Mouse (Mus musculus) forebrain, embryonic 16.5 days (tissue): ENCODE measurements around the gene Ttc21a. TPM values are rescaled to one million over a fixed set of nuclear protein-coding genes. Genes with fewer than 3 reads are reported as not detected.
A peak's percentile ranks its signal among the peaks of the same experiment; 100 is the strongest.

Experiments used
- ATAC-seq: fragments of 200-750 bp; cut with Nextera tagmentation; 2 replicates; pipeline ENCODE4 v1.8.0; 2017; ENCODE audit warnings: mild to moderate bottlenecking, moderate library complexity
- H3K27ac ChIP-seq: fragments of 300-500 bp; sonication (generic); 2 replicates; pipeline ENCODE4 v1.5.1; 2014; ENCODE audit warnings: low read length, control low read depth
- H3K27me3 ChIP-seq: fragments of 300-500 bp; sonication (generic); replicated peaks from 2 replicates; pipeline ENCODE4 v1.6.1; 2014; ENCODE audit warnings: low read length; ENCODE audit not compliant: control insufficient read depth, insufficient read depth
- H3K36me3 ChIP-seq: fragments of 300-500 bp; sonication (generic); 2 replicates; pipeline ENCODE4 v1.6.1; 2014; ENCODE audit not compliant: control insufficient read depth, insufficient read depth
- H3K4me1 ChIP-seq: fragments of 300-500 bp; sonication (generic); replicated peaks from 2 replicates; pipeline ENCODE4 v1.6.1; 2014; ENCODE audit warnings: low read length; ENCODE audit not compliant: control insufficient read depth, insufficient read depth
- H3K4me2 ChIP-seq: fragments of 300-500 bp; sonication (generic); 2 replicates; pipeline ENCODE4 v1.6.1; 2014; ENCODE audit warnings: mild to moderate bottlenecking, low read length, control low read depth
- H3K4me3 ChIP-seq: fragments of 300-500 bp; sonication (generic); replicated peaks from 2 replicates; pipeline ENCODE4 v1.5.1; 2014; ENCODE audit warnings: mild to moderate bottlenecking, low read length, control low read depth
- H3K9ac ChIP-seq: fragments of 300-500 bp; sonication (generic); replicated peaks from 2 replicates; pipeline ENCODE4 v1.6.1; 2014; ENCODE audit warnings: low read depth, low read length, control low read depth
- H3K9me3 ChIP-seq: fragments of 300-500 bp; sonication (generic); 2 replicates; pipeline ENCODE4 v1.6.1; 2016; ENCODE audit warnings: low read length; ENCODE audit not compliant: control insufficient read depth
- WGBS: fragments of 180-500 bp; shearing (Covaris S2); extraction: QIAGEN DNeasy Blood & Tissue Kit; methylation state at CpG from one replicate; pipeline ENCODE4 v1.1.7; 2014; 5-methylcytosine and 5-hydroxymethylcytosine counted together
- polyA plus RNA-seq: library from polyadenylated mRNA; unstranded; fragments of >200 nt; fragmentation: Nextera tagmentation; extraction: Ambion mirVana; gene quantifications from 2 replicates; pipeline ENCODE4 v1.2.1, GENCODE M21; 2015

Gene Ttc21a
- polyA plus RNA-seq, 1 experiment from 2014 or later: 0.76 TPM

- 51% methylated on average over 6 of the region's 6 CpGs for WGBS
- ATAC-seq: no peak; the same call in 1 of the 2 replicates
- H3K9me3 ChIP-seq: no peaks in the 10 kb centered on the region
- no peak overlapping the region for H3K4me2 ChIP-seq
- no peak overlapping the region for H3K4me3 ChIP-seq
- no peaks in the 10 kb centered on the region for H3K36me3 ChIP-seq
- H3K27me3 ChIP-seq: no peaks in the 10 kb centered on the region
- H3K27ac ChIP-seq: no peak overlapping the region
- no peaks in the 10 kb centered on the region; the same call in 1 of the 2 replicates for H3K4me1 ChIP-seq
- H3K9ac ChIP-seq: no peak overlapping the region
Observed at GRCm38 (mm10) chr9:119950434-119950833, 13.0 kb downstream of the Ttc21a start.

DNA sequence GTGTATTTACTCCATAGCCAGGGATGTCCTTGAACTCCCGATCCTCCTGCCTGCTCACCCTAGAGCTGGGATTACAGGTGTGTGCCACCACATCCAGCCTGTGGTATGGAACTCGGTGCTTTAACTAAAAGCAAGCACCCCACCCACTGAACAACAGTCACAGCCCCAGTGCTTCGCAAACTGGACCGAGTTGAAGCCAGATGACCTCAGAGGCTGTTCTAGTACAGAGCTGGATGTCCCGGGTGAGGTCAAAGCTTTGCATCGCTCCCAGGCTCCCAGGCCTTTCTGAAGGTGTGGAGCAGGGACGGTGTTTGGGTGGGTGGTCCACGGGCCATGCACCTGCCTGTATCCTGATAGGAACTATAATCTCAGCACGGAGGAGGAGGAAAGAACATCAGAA lies 14.0 kb downstream of the Ttc21a start:
- no peaks in the 10 kb centered on the region for H3K27me3 ChIP-seq
- no peak overlapping the region for H3K9ac ChIP-seq
- 89% methylated on average over 9 of the region's 9 CpGs for WGBS
- H3K4me1 ChIP-seq: no peaks in the 10 kb centered on the region; the same call in 1 of the 2 replicates
- no peak overlapping the region for H3K4me2 ChIP-seq
- ATAC-seq: no peak
- no peaks in the 10 kb centered on the region for H3K9me3 ChIP-seq
- no peak overlapping the region for H3K27ac ChIP-seq
- no peak overlapping the region for H3K4me3 ChIP-seq
- H3K36me3 ChIP-seq: no peaks in the 10 kb centered on the region

DNA sequence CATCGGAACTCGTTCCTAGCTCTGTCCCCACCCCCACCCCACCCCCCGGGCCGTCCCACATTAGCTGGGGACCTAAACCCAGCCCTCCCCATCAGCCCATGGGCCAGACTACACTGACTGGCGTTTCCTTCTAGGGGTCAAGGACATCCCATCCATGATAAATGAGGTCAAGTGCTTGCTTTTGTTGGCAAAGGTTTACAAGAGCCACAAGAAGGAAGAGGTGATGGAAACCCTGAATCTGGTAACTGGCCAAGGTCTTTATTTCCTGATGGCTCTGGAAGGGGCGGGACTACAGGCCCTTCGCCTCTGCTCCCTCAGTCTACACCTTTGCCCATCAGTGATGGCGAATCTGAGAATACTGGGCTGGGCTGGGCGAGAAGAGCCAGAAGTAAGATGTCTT lies 21.4 kb downstream of the Ttc21a start:
- H3K9me3 ChIP-seq: no peaks in the 10 kb centered on the region

GRCm38 (mm10) chr9:119962216-119962615 lies 24.8 kb downstream of the Ttc21a start:
- Histone ChIP-seq H3K36me3 (no peaks in the 10 kb centered on the region), H3K4me2 (no peak overlapping the region), H3K27me3 (no peaks in the 10 kb centered on the region), H3K27ac (no peak overlapping the region), H3K9ac (no peak overlapping the region), H3K4me1 (0 out of 2 replicates have a peak, but pooled peaks cover 3% of the 10 kb centered on the region), H3K9me3 (no peaks in the 10 kb centered on the region), H3K4me3 (no peak overlapping the region)
- WGBS: 79% methylated on average over 4 of the region's 4 CpGs
- no peak for ATAC-seq

More for the DNA sequence above, 21.4 kb downstream of the Ttc21a start:
- Histone ChIP-seq H3K36me3 (no peaks in the 10 kb centered on the region), H3K4me3 (no peak overlapping the region), H3K27ac (no peak overlapping the region), H3K9ac (no peak overlapping the region), H3K27me3 (no peaks in the 10 kb centered on the region), H3K4me1 (0 out of 2 replicates have a peak, but pooled peaks cover 3% of the 10 kb centered on the region), H3K4me2 (no peak overlapping the region)
- no peak for ATAC-seq
- 83% methylated on average over 9 of the region's 9 CpGs for WGBS

DNA sequence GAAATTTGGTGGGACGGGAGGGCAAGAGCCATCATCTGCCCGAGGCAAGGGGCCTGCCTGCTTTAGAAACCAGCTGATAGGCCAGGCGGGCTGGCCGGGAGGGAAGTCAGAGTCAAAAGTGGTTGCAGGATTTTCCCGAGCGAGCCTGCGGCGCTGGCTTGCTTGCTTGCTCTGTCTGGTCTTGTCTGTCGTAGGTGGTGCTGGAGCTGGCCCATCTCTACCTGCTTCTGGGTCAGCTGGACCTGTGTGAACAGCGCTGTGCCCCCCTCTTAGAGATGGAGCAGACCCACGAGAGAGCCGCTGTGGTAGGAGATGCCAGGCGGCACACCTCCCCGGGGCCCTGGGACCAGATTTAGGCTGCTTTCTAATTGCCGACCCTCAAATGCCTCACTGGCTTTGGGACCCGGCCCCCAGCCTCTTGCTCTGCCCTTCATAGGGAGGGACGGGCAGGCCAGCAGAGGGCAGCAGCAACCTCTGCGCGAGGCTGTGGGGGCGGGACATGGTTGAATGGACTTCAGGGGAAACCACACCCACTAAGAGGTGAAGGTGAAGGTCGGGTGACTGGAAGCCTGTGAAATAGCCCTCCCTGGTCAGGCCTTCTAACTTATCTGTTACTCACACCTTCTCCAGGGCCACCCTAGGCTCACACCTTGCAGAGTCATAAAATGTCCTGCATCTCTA lies 25.7 kb downstream of the Ttc21a start:
- no peak overlapping the region for H3K27ac ChIP-seq
- H3K9ac ChIP-seq: no peak overlapping the region
- ATAC-seq: peak; percentile 59; the same call in 1 of the 2 replicates
- H3K27me3 ChIP-seq: no peaks in the 10 kb centered on the region
- 0 out of 2 replicates have a peak, but pooled peaks cover 3% of the 10 kb centered on the region for H3K4me1 ChIP-seq
- no peaks in the 10 kb centered on the region for H3K9me3 ChIP-seq
- no peaks in the 10 kb centered on the region for H3K36me3 ChIP-seq
- H3K4me3 ChIP-seq: no peak overlapping the region
- no peak overlapping the region for H3K4me2 ChIP-seq
- WGBS: 9% methylated on average over 21 of the region's 21 CpGs

DNA sequence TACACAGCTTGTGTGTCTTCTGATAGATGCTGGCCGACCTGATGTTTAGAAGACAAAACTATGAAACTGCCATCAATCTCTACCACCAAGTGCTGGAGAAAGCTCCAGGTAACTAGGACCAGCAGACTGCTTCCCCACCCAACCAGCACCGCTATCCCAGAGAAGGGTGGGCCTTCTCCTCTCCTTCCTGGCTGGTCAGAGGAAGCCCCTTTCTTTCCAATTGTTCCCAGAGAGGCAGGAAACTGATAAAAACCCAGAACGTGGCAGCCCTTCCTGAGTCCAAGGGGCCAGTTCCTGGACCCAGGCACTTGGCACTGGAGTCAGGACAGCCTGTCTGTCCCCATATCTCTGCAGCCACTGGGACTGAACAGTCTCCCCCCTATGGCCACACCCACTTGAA lies 26.8 kb downstream of the Ttc21a start:
- no peak overlapping the region for H3K4me3 ChIP-seq
- no peak overlapping the region for H3K9ac ChIP-seq
- no peaks in the 10 kb centered on the region for H3K27me3 ChIP-seq
- H3K27ac ChIP-seq: no peak overlapping the region
- WGBS: 83% methylated on average over 3 of the region's 3 CpGs
- H3K9me3 ChIP-seq: no peaks in the 10 kb centered on the region
- ATAC-seq: no peak
- no peak overlapping the region for H3K4me2 ChIP-seq
- H3K36me3 ChIP-seq: no peaks in the 10 kb centered on the region
- H3K4me1 ChIP-seq: 0 out of 2 replicates have a peak, but pooled peaks cover 3% of the 10 kb centered on the region

DNA sequence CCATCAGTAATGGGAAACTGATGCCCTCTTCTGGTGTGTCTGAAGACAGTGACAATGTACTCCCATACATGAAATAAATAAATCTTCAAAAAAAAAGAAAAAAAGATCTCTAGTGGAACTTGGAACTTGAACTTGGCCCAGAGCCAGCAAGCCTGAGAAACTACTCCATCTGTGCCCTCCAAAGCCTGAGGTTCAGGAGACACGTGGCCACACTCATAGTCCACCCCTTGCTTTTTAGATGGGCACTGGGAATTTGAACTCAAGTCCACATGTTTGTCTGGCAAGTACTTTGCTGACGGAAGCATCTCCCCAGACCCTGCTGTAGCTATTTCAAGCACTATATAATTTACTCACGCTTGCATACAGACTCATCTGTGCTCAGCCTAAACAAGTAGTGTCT lies 27.8 kb downstream of the Ttc21a start:
- H3K4me1 ChIP-seq: peaks cover 6% of the 10 kb centered on the region
- H3K9ac ChIP-seq: no peak overlapping the region
- 58% methylated on average over 3 of the region's 3 CpGs for WGBS
- H3K27me3 ChIP-seq: no peaks in the 10 kb centered on the region
- H3K4me2 ChIP-seq: no peak overlapping the region
- ATAC-seq: no peak
- no peaks in the 10 kb centered on the region for H3K9me3 ChIP-seq
- no peak overlapping the region for H3K4me3 ChIP-seq
- no peak overlapping the region for H3K27ac ChIP-seq
- no peaks in the 10 kb centered on the region for H3K36me3 ChIP-seq

- 86% methylated on average over 26 of the region's 26 CpGs for WGBS
- Histone ChIP-seq H3K4me2 (no peak overlapping the region), H3K9me3 (no peaks in the 10 kb centered on the region), H3K4me1 (peaks cover 18% of the 10 kb centered on the region), H3K9ac (no peak overlapping the region), H3K36me3 (no peaks in the 10 kb centered on the region), H3K4me3 (no peak overlapping the region), H3K27ac (no peak overlapping the region), H3K27me3 (no peaks in the 10 kb centered on the region)
- ATAC-seq: no peak
Observed at GRCm38 (mm10) chr9:119966221-119966910, 29.0 kb downstream of the Ttc21a start.

DNA sequence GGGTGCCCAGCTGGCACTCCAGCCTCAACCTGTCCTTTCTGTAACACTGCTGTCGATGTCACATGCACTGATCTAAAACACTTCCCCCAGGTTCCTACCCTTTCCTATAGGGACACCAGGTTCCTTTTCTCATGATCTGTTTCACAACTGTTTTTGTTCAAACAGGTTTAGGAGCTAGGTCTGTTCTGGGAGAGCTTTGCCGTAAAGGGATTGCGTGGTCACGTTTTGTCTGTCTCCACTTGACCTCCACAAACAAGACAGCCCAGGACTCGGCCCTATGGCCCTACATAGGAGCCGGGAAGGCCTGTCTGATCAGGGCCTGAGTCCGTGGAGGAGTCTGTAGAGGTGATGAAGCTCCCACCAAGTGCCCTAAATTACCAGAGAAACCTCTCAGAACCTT lies 32.4 kb downstream of the Ttc21a start:
- ATAC-seq: no peak
- H3K36me3 ChIP-seq: no peaks in the 10 kb centered on the region
- no peaks in the 10 kb centered on the region for H3K27me3 ChIP-seq
- H3K4me3 ChIP-seq: no peak overlapping the region
- H3K4me2 ChIP-seq: no peak overlapping the region
- peaks cover 27% of the 10 kb centered on the region for H3K4me1 ChIP-seq
- no peak overlapping the region for H3K9ac ChIP-seq
- WGBS: 86% methylated on average over 7 of the region's 7 CpGs
- no peak overlapping the region for H3K27ac ChIP-seq
- H3K9me3 ChIP-seq: no peaks in the 10 kb centered on the region
